Mouse (Mus musculus): ENCODE results near the gene Nbeal1. TPM values are rescaled to one million over a fixed set of nuclear protein-coding genes. Genes with fewer than 3 reads are reported as not detected.
"Not testable (repeated sequence)": the region's sequence is repeated elsewhere in the genome, so short reads cannot be mapped to it uniquely, and the experiment has no call there.

The Nbeal1 gene
- total RNA-seq (2017), result 10.3 to 30.8 TPM (median 16.8 TPM) in 3 replicates

DNA sequence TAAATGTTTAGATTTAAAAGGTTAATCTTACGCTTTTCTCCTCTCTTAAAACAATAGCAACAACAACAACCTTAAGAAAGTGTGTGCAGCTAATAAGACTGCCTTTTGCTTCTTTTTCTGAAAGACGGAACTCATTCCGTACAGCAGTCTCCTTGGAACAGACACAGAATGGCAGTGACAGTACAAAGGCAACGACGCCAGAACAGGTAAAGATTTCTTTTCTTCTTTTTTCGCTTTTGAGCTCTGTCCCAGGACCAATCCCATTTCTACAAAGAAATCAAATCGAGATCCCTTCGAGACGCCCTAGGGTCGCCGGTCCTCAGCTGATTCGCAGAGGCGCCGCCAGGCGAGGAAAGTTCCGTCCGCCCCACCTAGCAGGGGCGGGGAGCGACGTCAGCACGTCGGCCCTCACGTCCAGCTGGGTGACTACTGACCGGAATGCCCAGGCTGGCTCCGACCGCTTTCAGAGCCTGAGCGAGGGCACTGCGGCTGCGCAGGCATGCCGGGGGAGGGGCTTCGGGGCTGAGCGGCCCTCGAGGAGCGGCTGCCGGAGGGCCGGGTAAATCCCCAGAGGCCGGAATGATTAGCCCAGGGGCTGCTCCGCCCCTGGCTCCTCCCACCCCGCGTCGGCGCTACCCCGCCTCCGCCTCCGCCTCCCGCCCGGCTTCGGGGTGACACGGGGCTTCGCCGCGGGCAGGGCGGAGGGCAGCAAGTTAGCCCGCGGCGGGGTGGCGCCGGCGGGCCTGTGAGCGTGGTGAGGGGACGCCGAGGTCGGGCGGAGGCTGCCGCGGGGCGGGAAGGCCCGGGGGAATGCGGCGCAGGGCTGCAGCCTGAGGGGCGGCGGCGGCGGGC is at the start of gene Nbeal1:
Gene Nbeal1 (plus strand): TSS at position 668 of the 852 bp plus-strand sequence.
- peak; percentile 98 for ATAC-seq (replicated peaks; ENCODE audit: insufficient number of reproducible peaks, low FRiP score, low TSS enrichment, poor library complexity, severe bottlenecking)

DNA sequence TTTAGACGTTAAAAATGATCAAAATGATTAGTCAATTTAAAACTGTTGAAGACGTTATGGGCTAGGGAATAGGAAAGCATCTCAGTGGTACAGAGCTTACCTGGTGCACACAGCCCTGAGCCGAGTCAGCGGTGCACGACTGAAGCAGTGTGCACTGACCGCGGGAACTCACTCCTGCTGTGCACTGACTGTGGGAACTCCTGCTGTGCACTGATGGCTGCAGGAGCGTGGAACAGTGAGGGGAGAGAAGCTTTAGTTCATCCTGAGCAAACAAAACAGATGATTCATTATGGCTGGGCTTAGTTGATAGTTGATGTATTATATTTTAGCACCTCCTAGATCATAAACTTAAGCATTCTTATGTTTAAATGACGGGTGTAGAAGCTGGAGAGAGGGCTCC is 43.1 kb upstream of the Nbeal1 start:
- ATAC-seq (replicated peaks; ENCODE audit: insufficient number of reproducible peaks, low FRiP score, low TSS enrichment, poor library complexity, severe bottlenecking), result no peak

DNA sequence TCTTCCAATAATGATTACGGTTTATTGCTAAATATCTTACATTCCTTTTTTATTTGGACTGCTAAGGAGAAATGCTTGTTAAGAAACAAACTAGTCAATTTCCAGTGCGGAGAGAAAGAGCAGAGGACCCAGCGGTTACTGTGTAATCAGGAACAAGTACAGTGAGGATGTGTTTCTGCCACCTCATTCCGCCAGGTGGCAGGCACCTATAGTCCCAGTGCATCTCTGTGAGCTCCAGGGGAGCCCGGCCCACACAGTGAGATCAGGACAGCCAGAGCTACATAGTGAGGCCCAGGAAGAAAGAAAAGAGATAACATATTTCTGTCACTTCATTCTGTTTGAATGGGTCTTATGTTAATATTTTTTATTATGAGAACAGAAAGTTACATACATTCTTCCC is 27.7 kb upstream of the Nbeal1 start:
- no peak for ATAC-seq (replicated peaks; ENCODE audit: insufficient number of reproducible peaks, low FRiP score, low TSS enrichment, poor library complexity, severe bottlenecking)

DNA sequence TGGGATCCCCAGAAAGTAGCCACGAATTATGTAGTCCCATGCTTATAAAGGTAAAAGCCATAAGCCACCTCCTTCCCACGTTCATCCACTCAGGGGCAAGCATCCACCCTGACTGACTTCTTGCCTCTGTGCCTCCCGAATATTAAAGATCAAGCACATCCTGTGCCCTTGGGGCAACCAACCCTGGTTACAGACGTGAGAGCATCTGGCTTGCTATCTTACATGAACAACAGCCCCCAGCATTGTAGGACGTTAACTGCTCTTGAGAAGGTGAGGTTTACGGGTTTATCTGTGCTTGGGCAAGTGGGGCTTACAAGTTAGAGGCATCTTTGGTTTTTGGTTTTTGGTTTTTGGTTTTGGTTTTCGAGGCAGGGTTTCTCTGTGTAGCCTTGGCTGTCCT is 23.7 kb upstream of the Nbeal1 start:
- no peak for ATAC-seq (replicated peaks; ENCODE audit: insufficient number of reproducible peaks, low FRiP score, low TSS enrichment, poor library complexity, severe bottlenecking)

DNA sequence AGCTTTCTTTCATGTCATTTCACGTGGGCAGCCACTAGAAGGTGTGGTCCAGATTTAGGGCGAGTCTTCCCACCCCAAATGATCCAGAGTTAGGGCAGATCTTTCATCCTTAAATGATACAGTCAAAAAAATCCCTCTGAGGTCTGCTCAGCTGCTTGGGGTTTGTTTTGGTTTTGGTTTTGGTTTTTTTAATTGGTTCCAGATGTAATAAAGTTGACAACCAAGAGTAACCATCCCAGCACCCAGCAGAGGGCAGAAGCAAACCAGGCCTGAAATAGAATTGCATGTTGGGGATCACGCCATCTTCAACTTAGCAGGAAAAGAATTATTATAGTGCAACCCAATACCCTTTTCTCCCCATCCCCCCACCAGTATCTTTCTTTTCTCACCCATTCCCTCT is 22.0 kb upstream of the Nbeal1 start:
- ATAC-seq (replicated peaks; ENCODE audit: insufficient number of reproducible peaks, low FRiP score, low TSS enrichment, poor library complexity, severe bottlenecking), result peak; percentile 71; the same call in 1 of the 2 replicates

DNA sequence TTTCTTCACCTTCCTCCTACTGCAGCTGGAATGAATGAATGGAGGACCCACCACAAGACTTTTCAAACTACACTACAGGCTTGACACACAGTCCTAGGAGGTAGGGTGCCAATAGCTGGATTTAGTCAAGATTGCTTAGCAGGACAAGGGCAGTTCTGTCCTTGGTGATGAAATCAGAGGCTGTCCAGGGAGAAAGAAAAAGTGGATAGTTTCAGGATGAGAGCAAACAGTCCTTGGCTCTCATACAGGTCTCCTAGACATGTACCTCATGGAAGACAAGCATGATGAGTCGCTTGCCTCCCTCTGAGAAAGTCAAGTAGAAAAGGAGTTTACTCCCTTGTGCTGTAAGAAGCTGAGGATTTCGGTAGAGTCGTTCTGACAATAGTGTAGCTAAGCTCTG is 16.7 kb upstream of the Nbeal1 start:
- ATAC-seq (replicated peaks; ENCODE audit: insufficient number of reproducible peaks, low FRiP score, low TSS enrichment, poor library complexity, severe bottlenecking), result no peak

DNA sequence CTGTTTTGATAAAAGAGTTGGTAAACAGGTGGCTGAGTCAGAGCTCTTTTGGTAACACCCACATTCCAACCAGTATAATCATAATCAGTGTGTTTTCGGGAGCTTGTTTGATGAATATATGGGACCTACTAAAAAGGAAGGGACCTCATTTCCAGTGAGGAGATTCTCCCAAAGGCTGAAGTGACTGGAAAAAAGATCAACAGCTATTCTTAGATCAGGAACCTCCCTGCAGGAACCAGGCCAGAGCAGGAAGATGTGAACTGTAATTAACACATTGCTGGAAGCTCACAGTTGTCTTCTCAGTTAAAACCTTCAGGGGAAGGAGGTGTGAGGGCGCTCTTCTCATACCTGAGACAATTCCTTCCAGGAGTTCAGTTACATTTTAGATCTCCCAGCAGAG is 10.8 kb upstream of the Nbeal1 start:
- no peak for ATAC-seq (replicated peaks; ENCODE audit: insufficient number of reproducible peaks, low FRiP score, low TSS enrichment, poor library complexity, severe bottlenecking)

DNA sequence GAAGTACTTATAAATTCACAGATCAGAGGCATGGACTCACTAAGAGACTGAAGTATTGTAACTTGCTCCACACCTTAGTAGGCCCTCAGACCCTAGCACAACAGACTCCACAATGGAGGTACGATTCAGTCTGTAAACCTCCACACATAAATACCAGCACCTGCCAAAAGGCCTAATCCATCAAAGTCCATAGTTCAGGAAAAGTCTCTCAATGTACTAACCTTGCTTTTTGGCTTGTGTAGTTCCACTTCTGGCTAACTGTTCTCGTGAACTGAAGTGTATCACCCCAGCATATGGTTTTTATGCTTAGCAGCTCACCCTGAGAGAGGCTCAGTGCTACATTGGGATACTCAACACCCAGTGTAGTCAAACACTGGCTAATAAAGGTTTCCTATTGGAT is 10.1 kb upstream of the Nbeal1 start:
- ATAC-seq (replicated peaks; ENCODE audit: insufficient number of reproducible peaks, low FRiP score, low TSS enrichment, poor library complexity, severe bottlenecking), result no peak

DNA sequence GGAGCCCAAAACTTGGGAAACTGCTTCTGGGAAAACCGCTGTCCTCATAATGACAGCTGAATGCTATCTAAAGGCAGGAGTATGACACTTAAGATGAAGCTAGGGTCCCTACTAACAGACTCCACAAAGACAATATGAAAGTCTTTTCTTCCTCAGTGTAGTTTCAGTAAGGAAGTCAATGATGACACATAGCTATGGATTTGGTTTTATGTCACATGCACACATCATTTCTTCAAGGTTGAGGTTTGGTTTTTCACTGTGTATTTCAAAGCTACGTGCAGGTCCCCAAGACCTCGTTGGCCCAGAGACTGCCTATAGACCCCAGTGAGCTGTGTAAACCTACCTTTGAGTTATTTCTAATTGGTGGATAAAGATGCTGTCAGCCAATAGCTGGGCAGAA is 7.3 kb upstream of the Nbeal1 start:
- ATAC-seq (replicated peaks; ENCODE audit: insufficient number of reproducible peaks, low FRiP score, low TSS enrichment, poor library complexity, severe bottlenecking), result no peak

DNA sequence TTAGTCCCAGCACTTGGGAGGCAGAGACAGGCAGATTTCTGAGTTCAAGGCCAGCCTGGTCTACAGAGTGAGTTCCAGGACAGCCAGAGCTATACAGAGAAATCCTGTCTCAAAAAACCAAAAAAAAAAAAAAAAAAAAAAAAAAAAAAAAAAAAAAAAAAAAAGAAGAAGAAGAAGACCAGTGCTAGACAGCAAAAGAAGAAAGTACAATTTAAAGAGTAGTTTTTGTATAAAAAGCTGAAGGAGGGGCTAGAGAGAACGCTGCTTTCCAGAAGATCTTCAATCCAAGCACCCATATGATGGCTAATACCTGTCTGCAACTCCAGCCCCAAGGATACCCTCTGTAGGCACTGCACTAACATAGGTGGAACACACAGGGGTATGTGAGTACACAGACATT is 2.6 kb upstream of the Nbeal1 start:
- not testable (repeated sequence) for ATAC-seq (replicated peaks; ENCODE audit: insufficient number of reproducible peaks, low FRiP score, low TSS enrichment, poor library complexity, severe bottlenecking)

DNA sequence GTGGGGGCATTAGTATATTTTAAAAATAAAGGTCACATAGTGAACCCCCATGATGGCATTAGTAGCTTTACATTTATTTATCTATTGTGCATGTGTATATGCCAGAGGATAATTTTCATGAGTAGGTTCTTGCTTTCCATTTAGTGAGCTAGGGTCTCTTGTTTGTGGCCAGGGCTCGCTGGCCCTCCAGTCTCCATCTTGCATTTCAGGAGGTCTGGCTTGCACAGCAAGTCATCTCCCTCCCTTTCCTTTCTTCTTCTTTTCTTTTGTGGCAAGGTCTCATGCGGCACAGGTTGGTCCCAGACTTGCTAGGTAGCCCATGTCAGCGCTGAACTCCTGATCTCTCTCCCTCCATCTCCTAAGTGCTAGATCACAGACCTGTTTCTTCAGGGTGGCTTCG is 1.0 kb upstream of the Nbeal1 start:
- no peak for ATAC-seq (replicated peaks; ENCODE audit: insufficient number of reproducible peaks, low FRiP score, low TSS enrichment, poor library complexity, severe bottlenecking)

DNA sequence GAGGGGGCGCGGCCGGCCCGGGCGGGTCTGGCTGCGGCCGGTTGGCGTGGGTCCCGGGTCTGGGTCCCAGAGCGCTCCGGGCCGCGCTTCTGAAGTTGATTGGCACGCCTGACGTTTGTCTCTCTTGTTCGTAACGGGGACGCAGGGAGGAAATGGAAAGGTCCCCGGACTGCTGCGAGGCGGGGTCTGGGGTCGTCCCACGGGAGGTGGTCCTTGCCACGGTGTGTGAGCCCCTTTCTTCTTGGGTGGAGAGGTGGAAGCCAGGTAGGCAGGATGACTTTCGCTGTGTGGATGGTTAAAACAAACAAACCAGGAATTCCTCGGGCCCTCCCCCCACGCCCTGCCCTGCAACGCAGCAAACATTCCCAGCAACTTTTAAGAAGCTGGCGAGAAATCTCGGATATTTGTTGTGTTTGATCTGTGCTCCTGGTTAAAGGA is 404 bp downstream of the Nbeal1 start:
- ATAC-seq (replicated peaks; ENCODE audit: insufficient number of reproducible peaks, low FRiP score, low TSS enrichment, poor library complexity, severe bottlenecking), result peak; percentile 20; the same call in 1 of the 2 replicates

DNA sequence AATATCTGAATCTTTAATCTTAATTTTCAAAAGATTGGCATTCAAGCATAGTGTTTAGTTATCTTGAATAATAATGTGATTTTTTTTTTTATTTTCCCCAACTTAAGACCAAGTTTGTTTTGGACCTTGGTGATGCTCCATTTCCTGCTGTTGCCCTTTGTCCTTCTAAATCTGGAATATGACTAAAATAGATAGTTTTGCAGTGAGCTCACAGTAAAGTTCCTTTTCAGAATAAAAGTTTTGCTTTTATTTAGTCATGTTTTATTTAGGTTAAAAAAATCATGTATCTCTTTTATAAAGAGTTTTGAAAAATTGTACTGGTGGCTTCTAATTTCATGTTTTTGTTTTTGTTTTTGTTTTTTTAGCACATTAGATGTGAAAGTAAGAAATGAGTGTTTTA is 8.1 kb downstream of the Nbeal1 start:
- ATAC-seq (replicated peaks; ENCODE audit: insufficient number of reproducible peaks, low FRiP score, low TSS enrichment, poor library complexity, severe bottlenecking), result no peak

DNA sequence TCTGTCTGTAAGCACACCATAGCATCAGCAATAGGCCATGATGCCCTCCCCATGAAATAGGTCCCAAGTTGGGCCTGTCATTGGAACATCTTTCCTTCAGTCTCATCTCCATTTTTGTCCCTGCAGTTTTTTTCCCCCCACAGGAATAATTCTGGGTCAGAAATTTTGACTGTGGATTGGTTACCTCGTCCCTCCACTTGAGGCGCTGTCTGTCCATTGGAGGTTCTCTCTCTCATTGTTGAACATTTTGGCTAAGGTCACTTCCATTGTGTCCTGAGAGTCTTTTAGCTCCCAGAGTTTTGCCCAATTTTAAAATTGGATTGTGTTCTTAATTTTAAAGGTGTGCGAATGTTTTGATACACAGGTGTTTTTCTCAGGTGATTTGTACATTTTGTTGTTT is 16.4 kb downstream of the Nbeal1 start:
- ATAC-seq (replicated peaks; ENCODE audit: insufficient number of reproducible peaks, low FRiP score, low TSS enrichment, poor library complexity, severe bottlenecking), result no peak

DNA sequence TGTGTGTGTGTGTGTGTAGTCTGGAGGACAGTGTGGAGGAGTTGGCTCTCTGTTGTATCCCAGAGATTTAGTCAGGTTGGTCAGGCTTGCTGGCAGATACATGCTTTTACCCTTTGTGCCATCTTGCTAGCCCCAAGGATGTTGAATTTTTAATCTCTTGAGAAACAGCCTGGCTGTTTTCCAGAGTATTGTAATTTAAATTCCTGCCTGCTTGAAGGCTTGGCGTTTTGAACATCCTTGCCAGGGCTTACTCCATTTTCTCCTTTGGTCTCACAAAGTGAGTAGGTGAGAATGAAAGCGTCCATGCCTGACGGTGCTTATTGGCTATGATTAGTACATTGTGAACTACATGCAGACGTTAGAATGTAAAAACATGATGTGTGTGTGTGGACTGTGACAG is 18.6 kb downstream of the Nbeal1 start:
- 0 out of 2 replicates have a peak, but pooled peaks have one; percentile 9 for ATAC-seq (replicated peaks; ENCODE audit: insufficient number of reproducible peaks, low FRiP score, low TSS enrichment, poor library complexity, severe bottlenecking)

DNA sequence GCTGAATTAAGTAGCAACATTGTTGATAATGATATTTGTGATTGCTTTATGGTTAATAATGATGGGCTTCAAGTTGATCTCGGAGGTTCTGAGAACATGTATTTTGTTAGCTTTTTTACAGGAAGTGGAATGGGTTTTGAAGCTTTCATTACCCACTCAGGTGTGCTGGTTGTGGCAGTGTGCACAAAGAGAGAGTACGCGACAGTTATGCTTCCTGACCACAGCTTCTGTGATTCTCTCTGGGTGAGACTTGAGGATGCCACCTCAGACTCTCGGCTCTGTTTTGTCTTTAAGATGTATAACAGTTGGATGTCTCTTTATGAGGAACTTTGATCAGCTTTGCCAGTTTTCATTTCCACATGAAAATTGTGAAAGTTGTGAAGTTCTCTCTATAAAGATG is 55.9 kb downstream of the Nbeal1 start:
- no peak for ATAC-seq (replicated peaks; ENCODE audit: insufficient number of reproducible peaks, low FRiP score, low TSS enrichment, poor library complexity, severe bottlenecking)

DNA sequence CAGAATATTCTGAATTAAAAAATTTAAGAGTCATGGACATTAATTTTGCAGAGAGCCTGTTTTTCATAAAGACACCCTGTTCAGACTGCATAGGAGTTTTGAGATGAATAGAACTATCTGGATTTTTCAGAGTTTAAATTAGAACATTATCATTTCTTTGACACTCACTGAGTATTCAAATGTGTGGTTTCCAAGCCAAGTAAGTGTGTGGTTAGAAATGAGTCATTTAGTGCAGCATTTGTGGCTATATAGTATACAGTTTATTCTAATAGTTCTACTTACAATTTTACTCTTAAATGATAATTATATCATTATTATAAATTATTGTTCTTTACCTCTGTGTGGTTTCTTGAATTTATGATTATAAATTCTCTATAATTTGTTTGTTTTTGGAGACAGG is 60.0 kb downstream of the Nbeal1 start:
- no peak for ATAC-seq (replicated peaks; ENCODE audit: insufficient number of reproducible peaks, low FRiP score, low TSS enrichment, poor library complexity, severe bottlenecking)

DNA sequence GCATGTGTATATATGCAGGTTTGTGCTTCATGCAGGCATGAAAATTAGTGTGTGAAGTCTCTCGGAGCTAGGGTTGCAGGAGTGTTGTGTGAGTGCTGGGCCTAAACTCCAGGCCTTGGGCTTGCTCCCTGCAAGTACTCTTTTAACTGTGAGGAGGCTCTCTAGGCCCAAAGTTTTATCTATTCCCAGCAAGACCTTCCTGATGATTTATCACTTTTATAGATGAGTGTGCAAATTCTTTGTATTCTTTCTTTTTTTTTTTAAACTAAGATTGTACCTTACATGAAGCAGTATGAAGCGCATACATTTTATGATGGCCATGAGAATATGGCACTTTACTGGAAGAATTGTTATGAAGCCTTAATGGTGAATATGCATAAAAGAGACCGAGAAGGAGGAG is 87.7 kb downstream of the Nbeal1 start:
- no peak for ATAC-seq (replicated peaks; ENCODE audit: insufficient number of reproducible peaks, low FRiP score, low TSS enrichment, poor library complexity, severe bottlenecking)

DNA sequence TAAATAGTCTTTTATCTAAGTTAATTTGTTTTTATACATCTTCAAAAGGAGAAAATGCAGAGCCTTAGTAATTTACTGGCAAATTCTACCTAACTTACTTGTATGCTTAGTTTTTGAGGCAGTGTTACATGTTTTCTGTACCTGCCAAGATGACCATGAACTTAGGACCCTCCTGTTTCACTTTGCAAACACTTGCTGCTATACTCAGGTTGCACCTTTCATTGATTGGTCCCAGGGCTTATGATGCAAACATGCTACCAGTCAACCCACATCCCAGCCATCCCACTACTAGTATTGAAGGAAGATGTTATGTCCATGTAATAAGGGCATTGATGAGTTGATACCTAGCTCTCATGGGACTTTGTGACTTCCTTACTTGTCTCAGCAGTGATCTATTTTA is 88.9 kb downstream of the Nbeal1 start:
- ATAC-seq (replicated peaks; ENCODE audit: insufficient number of reproducible peaks, low FRiP score, low TSS enrichment, poor library complexity, severe bottlenecking), result no peak

DNA sequence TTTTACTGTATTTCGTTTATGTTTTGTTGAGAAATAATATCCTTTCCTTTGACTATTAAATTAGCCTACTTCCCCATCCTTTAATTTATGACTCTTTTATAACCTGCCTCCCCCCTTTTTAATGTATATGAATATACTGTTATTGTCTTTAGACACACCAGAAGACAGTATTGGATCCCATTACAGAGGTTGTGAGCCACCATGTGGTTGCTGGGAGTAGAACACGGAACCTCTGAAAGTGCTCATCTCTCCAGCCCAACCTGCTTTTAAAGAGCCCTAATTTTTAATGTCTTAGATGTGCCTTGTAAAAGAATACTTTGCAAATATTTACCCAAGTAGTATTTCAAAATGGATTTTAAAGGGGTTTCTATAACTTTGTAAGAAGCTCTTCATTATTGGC is 92.1 kb downstream of the Nbeal1 start:
- no peak for ATAC-seq (replicated peaks; ENCODE audit: insufficient number of reproducible peaks, low FRiP score, low TSS enrichment, poor library complexity, severe bottlenecking)

DNA sequence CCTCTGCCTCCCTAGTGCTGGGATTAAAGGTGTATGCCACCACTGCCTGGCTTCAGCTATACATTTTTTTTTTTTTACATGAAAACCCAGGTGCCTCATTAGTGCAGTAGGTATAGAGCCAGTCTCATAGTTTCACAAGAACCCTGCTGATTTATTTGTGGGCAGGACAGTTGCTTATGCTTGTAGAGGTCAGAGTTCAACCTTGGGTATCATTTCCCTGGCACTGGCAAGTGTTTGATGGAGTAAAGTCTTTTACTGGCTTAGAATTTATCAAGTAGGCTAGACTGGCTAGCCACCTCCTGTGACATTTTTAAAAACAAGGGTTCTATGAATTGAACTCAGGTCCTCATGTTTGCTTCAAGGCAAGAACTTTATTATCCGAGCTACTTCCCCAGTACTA is 113.5 kb downstream of the Nbeal1 start:
- ATAC-seq (replicated peaks; ENCODE audit: insufficient number of reproducible peaks, low FRiP score, low TSS enrichment, poor library complexity, severe bottlenecking), result no peak

Data from monocyte, adult 5-6 weeks (primary cell).